23 mouse cellular contexts compared by ENCODE assay signal in genomic region chr3:116723496-116724481, GRCm38 (mm10). TPM values are rescaled to one million over a fixed set of nuclear protein-coding genes. Genes with fewer than 3 reads are reported as not detected.
DNase-seq lines count a peak whose midpoint lies in the region; ATAC-seq and TF ChIP-seq lines count a peak whose summit lies in the region.
"Had no signal": no experiment of that assay in that cellular context is flagged by ENCODE, and none has a peak within 500 bp of the region (broad histone marks: within the 10 kb centered on the region; RNA-seq: fewer than 3 reads in every experiment).

No protein-coding gene starts in this region.

- H3K27ac ChIP-seq in kidney, embryonic 14.5 days (ENCODE audit: low read depth, low read length), result no peak overlapping the region; the same call in 1 of the 2 replicates
- H3K27ac ChIP-seq in CH12.LX (ENCODE audit: insufficient read depth, low read depth), result no peak overlapping the region
- H3K27ac ChIP-seq in stomach, embryonic 16.5 days (ENCODE audit: low read length), result peak overlapping the region; percentile 33; the same call in 1 of the 2 replicates
- H3K27ac ChIP-seq: embryonic facial prominence, embryonic 13.5 days; limb, embryonic 12.5 days; liver, embryonic 12.5 days; midbrain, embryonic 15.5 days had no signal

- no peaks in the 10 kb centered on the region for H3K9me3 ChIP-seq in kidney, embryonic 14.5 days (ENCODE audit: control insufficient read depth, low read length)
- no peaks in the 10 kb centered on the region for H3K9me3 ChIP-seq in CH12.LX (replicated peaks; ENCODE audit: low read length)
- H3K9me3 ChIP-seq in stomach, embryonic 16.5 days (replicated peaks; ENCODE audit: control insufficient read depth, low read length), result no peaks in the 10 kb centered on the region
- H3K9me3 ChIP-seq: embryonic facial prominence, embryonic 13.5 days; limb, embryonic 12.5 days; liver, embryonic 12.5 days; megakaryocyte, embryonic 14.5 days; midbrain, embryonic 15.5 days had no signal

- in situ Hi-C loops in CH12.LX (cut with MboI; ENCODE audit: low pct_ligation_motif_present, low pct_unique_long_range_greater_than_20kb, low sequenced_read_pairs), result no loop called here

- no peaks in the 10 kb centered on the region for H3K36me3 ChIP-seq in kidney, embryonic 14.5 days (ENCODE audit: control insufficient read depth, insufficient read depth, low read length)
- H3K36me3 ChIP-seq in CH12.LX (replicated peaks in 1 of 2; ENCODE audit: control insufficient read depth in 1 of 2, insufficient read depth in 1 of 2, low read length in 1 of 2), result no peaks in the 10 kb centered on the region
- H3K36me3 ChIP-seq in stomach, embryonic 16.5 days (ENCODE audit: control insufficient read depth, insufficient read depth, low read length), result no peaks in the 10 kb centered on the region
- H3K36me3 ChIP-seq: embryonic facial prominence, embryonic 13.5 days; limb, embryonic 12.5 days; liver, embryonic 12.5 days; midbrain, embryonic 15.5 days had no signal

- no peak overlapping the region for H3K9ac ChIP-seq in kidney, embryonic 14.5 days (ENCODE audit: low read depth, low read length)
- H3K9ac ChIP-seq in CH12.LX (ENCODE audit: insufficient read depth, low read depth), result 0 out of 2 replicates have a peak overlapping the region, but pooled peaks have one; percentile 44
- H3K9ac ChIP-seq in stomach, embryonic 16.5 days (ENCODE audit: low read length), result no peak overlapping the region
- H3K9ac ChIP-seq: embryonic facial prominence, embryonic 13.5 days; limb, embryonic 12.5 days; liver, embryonic 12.5 days; midbrain, embryonic 15.5 days had no signal

- dilution Hi-C loops in CH12.LX (cut with MboI; ENCODE audit: extremely low pct_ligation_motif_present, extremely low pct_unique_long_range_greater_than_20kb, low sequenced_read_pairs), result no loop called here

- H3K4me1 ChIP-seq in kidney, embryonic 14.5 days (ENCODE audit: control insufficient read depth, insufficient read depth, low read length), result 0 out of 2 replicates have a peak, but pooled peaks cover 4% of the 10 kb centered on the region
- peaks cover 0 to 7% of the 10 kb centered on the region in 2 experiments; a peak in 2 of 4 replicates for H3K4me1 ChIP-seq in CH12.LX (ENCODE audit: control insufficient read depth in 1 of 2, insufficient read depth in 2 of 2)
- no peaks in the 10 kb centered on the region for H3K4me1 ChIP-seq in stomach, embryonic 16.5 days (ENCODE audit: control insufficient read depth, insufficient read depth, low read length)
- H3K4me1 ChIP-seq: embryonic facial prominence, embryonic 13.5 days; limb, embryonic 12.5 days; liver, embryonic 12.5 days; midbrain, embryonic 15.5 days had no signal

- no peak for TF ChIP-seq CTCF in CH12.LX (conservative IDR thresholded peaks at IDR 0.05 in 1 of 2, IDR thresholded peaks at IDR 0.05 in 1 of 2; ENCODE audit: low read depth in 2 of 2, low read length in 2 of 2)

- TF ChIP-seq POLR2A in CH12.LX (IDR thresholded peaks at IDR 0.05; ENCODE audit: low read depth, low read length), result no peak

- no peak overlapping the region for H3K4me2 ChIP-seq in kidney, embryonic 14.5 days (replicated peaks; ENCODE audit: low read depth, low read length)
- H3K4me2 ChIP-seq in CH12.LX (ENCODE audit: insufficient read depth, low read depth, poor library complexity, severe bottlenecking), result peak overlapping the region; percentile 15; the same call in 1 of the 2 replicates
- H3K4me2 ChIP-seq in stomach, embryonic 16.5 days (ENCODE audit: low read depth, low read length), result no peak overlapping the region
- H3K4me2 ChIP-seq: embryonic facial prominence, embryonic 13.5 days; limb, embryonic 12.5 days; liver, embryonic 12.5 days; midbrain, embryonic 15.5 days had no signal

- ATAC-seq in kidney, embryonic 14.5 days (ENCODE audit: low FRiP score, low TSS enrichment), result peak; percentile 49; the same call in 1 of the 2 replicates
- peak; percentile 59; the same call in 1 of the 2 replicates for ATAC-seq in stomach, embryonic 16.5 days (ENCODE audit: insufficient read depth, low FRiP score)
- ATAC-seq: forebrain, embryonic 14.5 days; liver, embryonic 12.5 days; midbrain, embryonic 15.5 days had no signal

- no peak for TF ChIP-seq EP300 in CH12.LX (IDR thresholded peaks at IDR 0.05; ENCODE audit: low read length)

- no peaks in the 10 kb centered on the region for H3K27me3 ChIP-seq in kidney, embryonic 14.5 days (ENCODE audit: control insufficient read depth, insufficient read depth, low read length)
- no peaks in the 10 kb centered on the region for H3K27me3 ChIP-seq in CH12.LX (replicated peaks)
- no peaks in the 10 kb centered on the region for H3K27me3 ChIP-seq in stomach, embryonic 16.5 days (ENCODE audit: control insufficient read depth, insufficient read depth, low read length)
- H3K27me3 ChIP-seq: embryonic facial prominence, embryonic 13.5 days; limb, embryonic 12.5 days; liver, embryonic 12.5 days; megakaryocyte, embryonic 14.5 days; midbrain, embryonic 15.5 days had no signal

- WGBS in kidney, embryonic 14.5 days, result 56% methylated on average over 10 of the region's 10 CpGs
- 60% methylated on average over 10 of the region's 10 CpGs for WGBS in stomach, embryonic 16.5 days

- TF ChIP-seq RAD21 in CH12.LX (IDR thresholded peaks at IDR 0.05; ENCODE audit: low read depth, low read length), result no peak

- no peak for DNase-seq in kidney, postnatal 36 days
- DNase-seq in CH12.LX (ENCODE audit: extremely low read depth) (peak; percentile 29), ZHBTc4 (ENCODE audit: low read depth, low spot score) (peak; percentile 53)
- no peak for DNase-seq in frontal cortex, postnatal 14 days (ENCODE audit: low spot score in 2 of 2)
- DNase-seq in spleen, postnatal 14 days (ENCODE audit: low spot score in 2 of 2), result no peak
- DNase-seq: cerebellum, postnatal 10 days; gastrocnemius, postnatal 36 days; lung, adult 2 months; thymus, adult 18-20 months; thymus, postnatal 4 days had no signal

- no peak overlapping the region for H3K4me3 ChIP-seq in kidney, embryonic 14.5 days (ENCODE audit: low read length)
- no peak overlapping the region for H3K4me3 ChIP-seq in CH12.LX (replicated peaks in 1 of 3; ENCODE audit: low read depth in 2 of 3, low read length in 2 of 3, poor library complexity in 1 of 3)
- no peak overlapping the region for H3K4me3 ChIP-seq in stomach, embryonic 16.5 days (replicated peaks; ENCODE audit: low read length)
- H3K4me3 ChIP-seq: embryonic facial prominence, embryonic 13.5 days; limb, embryonic 12.5 days; liver, embryonic 12.5 days; megakaryocyte, embryonic 14.5 days; midbrain, embryonic 15.5 days; myocyte had no signal

- no peaks in the 10 kb centered on the region for H3K79me2 ChIP-seq in CH12.LX (replicated peaks; ENCODE audit: control insufficient read depth, extremely low read depth, insufficient read depth, poor library complexity, severe bottlenecking)

TF ChIP-seq in CH12.LX, 34 proteins besides CTCF, POLR2A, EP300 and RAD21:
- TF ChIP-seq HCFC1 (IDR thresholded peaks at IDR 0.05; ENCODE audit: low read depth, low read length) (no peak), USF2 (conservative IDR thresholded peaks at IDR 0.05; ENCODE audit: low read depth, low read length) (no peak), TCF12 (IDR thresholded peaks at IDR 0.05; ENCODE audit: low read depth, low read length) (no peak), PAX5 (IDR thresholded peaks at IDR 0.05; ENCODE audit: low read length) (no peak), CHD2 (IDR thresholded peaks at IDR 0.05; ENCODE audit: low read length) (no peak), MYC (IDR thresholded peaks at IDR 0.05; ENCODE audit: low read depth, low read length) (no peak), POLR2AphosphoS2 (IDR thresholded peaks at IDR 0.05; ENCODE audit: low read depth, low read length) (no peak), BHLHE40 (IDR thresholded peaks at IDR 0.05; ENCODE audit: low read depth, low read length) (no peak), TBP (conservative IDR thresholded peaks at IDR 0.05; ENCODE audit: low read depth, low read length) (no peak), KAT2A (IDR thresholded peaks at IDR 0.05; ENCODE audit: insufficient replicate concordance, low read length) (no peak), E2F4 (IDR thresholded peaks at IDR 0.05; ENCODE audit: insufficient replicate concordance, low read depth, low read length) (no peak), USF1 (IDR thresholded peaks at IDR 0.05; ENCODE audit: low read depth, low read length) (no peak), JUND (conservative IDR thresholded peaks at IDR 0.05; ENCODE audit: low read depth, low read length) (no peak), ETS1 (conservative IDR thresholded peaks at IDR 0.05; ENCODE audit: low read depth, low read length) (no peak), NELFE (IDR thresholded peaks at IDR 0.05; ENCODE audit: low read depth, low read length) (no peak), CHD1 (IDR thresholded peaks at IDR 0.05; ENCODE audit: low read depth, low read length) (no peak), MAZ (IDR thresholded peaks at IDR 0.05; ENCODE audit: low read depth, low read length) (no peak), NRF1 (IDR thresholded peaks at IDR 0.05; ENCODE audit: low read depth, low read length) (no peak)

RNA-seq across cellular contexts. Expression of gene Slc35a3, which starts 11.2 kb away (rescaled TPM):
- 9.0 and 15.9 TPM in 2 replicates for polyA plus RNA-seq in kidney, embryonic 14.5 days (2014; fragmentation: Nextera tagmentation; extraction: Ambion mirVana)
- total RNA-seq in CH12.LX (2012; rRNA removed) (16.3 and 17.8 TPM in 2 replicates), CH12.LX (2014; rRNA removed) (45.7 and 52.5 TPM in 2 replicates)
- polyA plus RNA-seq in CH12.LX (2012; ENCODE audit: insufficient read length, low read depth), result 21.7 and 24.6 TPM in 2 replicates
- 34.1 and 40.3 TPM in 2 replicates for polyA plus RNA-seq in stomach, embryonic 16.5 days (2015; fragmentation: Nextera tagmentation; extraction: Ambion mirVana)

RNA-seq across cellular contexts. Expression of gene Gm43191, which starts 42.7 kb away (rescaled TPM):
- polyA plus RNA-seq in kidney, embryonic 14.5 days (2014; fragmentation: Nextera tagmentation; extraction: Ambion mirVana), result not detected in 2 replicates
- not detected in 2 replicates for total RNA-seq in CH12.LX (2012; rRNA removed)
- not detected in 2 replicates for total RNA-seq in CH12.LX (2014; rRNA removed)
- polyA plus RNA-seq in CH12.LX (2012; ENCODE audit: insufficient read length, low read depth), result 0.51 TPM in 1 of 2 replicates, not detected in the other
- polyA plus RNA-seq in stomach, embryonic 16.5 days (2015; fragmentation: Nextera tagmentation; extraction: Ambion mirVana), result not detected in 2 replicates
- total RNA-seq: adrenal gland, adult 18-20 months; gastrocnemius, postnatal 36 days; neutrophil, adult 5-6 weeks had no signal
- polyA plus RNA-seq: embryonic facial prominence, embryonic 13.5 days; forebrain, embryonic 14.5 days; heart, embryonic 16.5 days; hindbrain, embryonic 11.5 days; limb, embryonic 12.5 days; liver, embryonic 12.5 days; lung, adult 2 months; midbrain, embryonic 15.5 days; myocyte had no signal

Comparison
In these comparisons a context has a peak if more than half of its experiments do, and no peak if none do; other contexts are left out.
1. DNase-seq: peak in CH12.LX (single experiment) and ZHBTc4 (single experiment); none in kidney, postnatal 36 days (0 of 2), frontal cortex, postnatal 14 days (0 of 2) and spleen, postnatal 14 days (0 of 2).